Mouse (Mus musculus) gonadal fat pad, adult 2 months (tissue): ENCODE measurements around the gene Alg14. TPM values are rescaled to one million over a fixed set of nuclear protein-coding genes. Genes with fewer than 3 reads are reported as not detected.

Experiments
- DNase-seq: peaks from one replicate; pipeline ENCODE4 v3.0.0-alpha.2; 2012; ENCODE audit warnings: low read depth
- polyA plus RNA-seq: library from polyadenylated mRNA; depleted of rRNA; stranded (reverse); fragments of >200 nt; gene quantifications from 2 replicates; pipeline ENCODE4 v1.2.3, GENCODE M21; 2012

Gene Alg14
- polyA plus RNA-seq, 1 experiment: 21.4 TPM

DNA sequence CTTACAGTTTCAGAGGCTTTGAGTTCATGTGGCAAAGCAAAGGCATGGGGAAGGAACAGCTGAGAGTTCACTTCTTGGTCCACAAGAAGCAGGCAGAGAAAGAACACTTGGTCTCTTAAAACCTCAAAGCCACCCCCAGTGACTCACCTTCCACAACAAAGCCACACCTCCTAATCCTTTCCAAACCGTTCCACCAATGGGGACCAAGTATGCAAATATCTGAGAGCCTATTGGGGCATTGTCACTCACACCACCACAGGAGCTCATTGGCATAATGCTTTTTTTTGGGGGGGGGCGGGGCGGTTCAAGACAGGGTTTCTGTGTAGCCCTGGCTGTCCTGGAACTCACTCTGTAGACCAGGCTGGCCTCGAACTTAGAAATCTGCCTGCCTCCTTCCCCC is 77.0 kb downstream of the Alg14 start:
- DNase-seq: no peak

DNA sequence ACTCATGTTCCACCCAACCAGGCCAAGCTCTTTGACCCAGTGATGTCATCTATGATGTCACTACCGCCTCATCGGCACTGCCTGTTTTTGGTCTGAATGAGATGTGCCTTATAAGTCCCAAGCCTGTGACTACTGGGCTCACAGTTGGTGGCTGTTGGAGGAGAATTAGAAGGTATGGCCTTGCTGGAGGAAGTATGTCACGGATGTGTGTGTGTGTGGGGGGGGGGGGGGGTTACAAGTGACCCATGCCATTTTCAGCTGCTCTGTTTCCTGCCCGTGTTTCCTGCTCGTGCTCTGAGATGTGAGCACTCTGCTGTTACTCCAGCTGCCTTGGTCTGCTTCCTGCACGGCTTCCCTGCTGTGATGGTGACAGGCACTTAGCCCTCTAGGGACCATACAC is 77.9 kb downstream of the Alg14 start:
- no peak for DNase-seq

DNA sequence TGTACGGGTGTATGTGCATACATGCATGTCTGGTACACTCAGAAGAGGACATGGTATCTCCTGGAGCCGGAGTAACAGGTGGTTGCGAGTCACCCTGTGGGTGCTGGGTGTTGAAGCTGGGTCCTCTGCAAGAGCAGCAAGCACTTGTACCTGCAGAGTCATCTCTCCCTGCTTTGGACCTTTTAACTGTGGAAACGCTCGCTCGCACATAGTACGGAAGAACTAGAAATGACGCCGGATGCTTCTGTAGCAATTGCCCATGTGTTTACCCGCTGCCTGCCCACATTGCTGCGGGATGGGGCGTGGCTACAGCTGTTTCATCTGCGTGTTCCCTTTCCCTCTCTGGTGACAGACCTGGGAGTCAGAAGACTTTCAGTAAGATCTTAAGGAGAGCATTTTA is 78.7 kb downstream of the Alg14 start:
- no peak for DNase-seq

DNA sequence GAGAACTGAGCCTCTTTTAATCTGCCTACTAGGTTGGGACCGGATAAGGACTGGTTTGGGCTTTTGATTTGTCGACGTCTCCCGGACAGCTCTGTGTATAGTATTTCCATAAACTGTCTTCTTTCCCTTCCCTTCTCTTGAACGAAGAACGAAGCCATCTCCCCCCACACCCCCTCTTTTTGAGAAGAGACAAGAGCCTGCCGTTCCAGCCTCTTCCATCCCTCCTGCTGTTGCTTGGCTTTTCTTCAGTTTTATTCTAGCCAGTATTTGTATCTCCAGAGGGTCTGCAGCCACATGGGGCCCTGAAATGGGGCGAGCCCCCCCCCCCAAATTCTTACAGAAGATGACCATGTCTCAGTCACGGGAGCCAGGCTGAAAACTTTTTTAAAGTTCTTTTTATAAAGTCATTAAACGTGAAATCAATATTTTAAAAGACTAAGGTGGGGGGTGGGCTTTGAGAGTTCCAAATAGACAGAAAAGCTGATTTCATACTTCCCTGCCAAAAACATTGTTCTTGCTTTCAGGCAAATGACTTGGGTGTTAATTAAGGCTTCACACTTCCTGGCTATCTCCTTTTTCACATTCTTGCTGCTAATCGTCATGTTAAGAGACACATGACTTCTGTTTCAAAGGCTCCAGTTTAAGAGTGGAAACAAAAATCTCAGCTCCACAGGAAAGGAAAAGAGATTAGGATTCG is 79.4 kb downstream of the Alg14 start:
- DNase-seq: no peak

DNA sequence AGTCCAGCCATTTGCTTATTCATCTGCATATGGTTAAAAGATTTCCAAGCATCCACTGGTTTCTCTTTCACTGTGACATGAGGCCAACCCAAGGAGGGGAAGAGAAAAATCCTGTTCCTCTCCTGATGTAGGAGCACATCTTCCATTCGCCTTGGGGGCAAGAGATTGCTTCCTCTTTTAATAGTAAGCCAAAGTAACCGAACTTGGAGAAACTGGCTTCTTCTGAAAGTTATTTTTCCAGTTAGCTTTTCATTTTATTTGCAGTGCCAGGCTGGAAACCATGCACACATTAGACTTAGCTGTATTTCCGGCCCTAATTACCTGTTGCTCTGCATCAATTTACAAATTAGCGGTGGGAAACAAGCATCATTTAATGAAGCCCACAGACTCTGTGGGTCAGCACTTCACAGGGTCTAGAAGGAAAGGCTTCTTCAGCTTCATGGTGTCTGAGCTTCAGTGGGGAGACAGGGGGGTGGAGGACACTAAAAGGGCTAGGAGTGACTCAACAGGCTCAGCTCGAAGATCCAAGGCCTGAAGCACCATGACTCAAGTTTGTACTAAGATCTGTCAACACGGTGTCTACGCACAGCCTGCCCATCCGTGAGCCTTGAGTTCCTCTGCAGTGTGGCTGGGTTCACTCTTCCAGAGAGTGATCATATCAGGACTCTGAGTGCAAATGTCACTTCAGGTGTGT is 80.1 kb downstream of the Alg14 start:
- no peak for DNase-seq

DNA sequence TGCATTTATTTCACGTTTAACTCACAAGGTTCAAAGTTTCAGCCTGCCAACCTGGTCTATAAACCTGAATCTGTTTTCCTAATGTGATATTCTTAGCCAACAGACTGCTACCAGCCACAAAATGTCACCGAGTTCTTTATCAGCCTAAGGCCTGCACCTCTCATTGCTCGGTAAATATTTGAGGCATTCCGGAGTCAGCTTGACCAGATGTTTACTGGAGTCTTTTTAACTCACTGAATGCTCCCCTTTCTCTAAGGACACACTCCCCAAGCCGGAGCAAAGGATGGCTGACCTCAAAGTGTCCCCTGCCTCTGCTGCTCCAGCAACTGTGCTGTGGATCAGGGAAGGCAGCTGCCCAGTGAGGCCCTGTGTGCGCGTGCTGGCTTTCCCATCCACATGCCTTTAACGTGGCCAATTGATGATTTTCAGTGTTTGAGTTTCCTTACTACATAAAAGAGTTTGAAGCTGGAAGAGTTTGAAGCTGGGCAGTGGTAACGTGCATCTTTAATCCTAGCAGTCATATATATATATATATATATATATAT is 82.4 kb downstream of the Alg14 start:
- DNase-seq: no peak

DNA sequence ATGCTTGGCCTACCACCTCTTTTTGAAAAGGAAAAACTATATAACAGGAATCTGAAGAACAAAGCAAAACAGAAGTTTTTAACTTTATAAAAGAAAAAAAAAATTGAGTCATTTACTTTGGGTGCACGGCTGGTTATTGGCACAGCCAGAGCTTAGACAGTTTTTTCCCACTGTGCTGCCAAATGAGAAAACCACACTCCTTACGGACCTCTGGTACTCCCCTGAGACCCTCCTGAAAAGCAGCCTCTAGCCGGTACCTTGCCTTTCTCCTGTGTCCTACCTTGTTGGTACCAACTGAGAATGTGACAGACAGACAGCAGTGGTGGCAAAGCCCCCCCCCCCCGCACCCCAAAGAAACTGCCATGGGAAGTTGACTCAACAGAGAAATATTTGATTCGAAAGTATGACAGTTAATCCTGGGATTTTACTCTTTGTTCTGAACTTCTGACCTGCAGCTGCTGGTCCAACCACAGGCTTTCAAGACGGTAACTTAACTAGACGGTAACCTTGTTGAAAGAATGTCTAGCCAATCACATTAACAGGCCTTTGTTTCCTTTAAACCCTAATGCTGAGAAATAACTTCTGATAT is 84.1 kb downstream of the Alg14 start:
- DNase-seq: no peak

DNA sequence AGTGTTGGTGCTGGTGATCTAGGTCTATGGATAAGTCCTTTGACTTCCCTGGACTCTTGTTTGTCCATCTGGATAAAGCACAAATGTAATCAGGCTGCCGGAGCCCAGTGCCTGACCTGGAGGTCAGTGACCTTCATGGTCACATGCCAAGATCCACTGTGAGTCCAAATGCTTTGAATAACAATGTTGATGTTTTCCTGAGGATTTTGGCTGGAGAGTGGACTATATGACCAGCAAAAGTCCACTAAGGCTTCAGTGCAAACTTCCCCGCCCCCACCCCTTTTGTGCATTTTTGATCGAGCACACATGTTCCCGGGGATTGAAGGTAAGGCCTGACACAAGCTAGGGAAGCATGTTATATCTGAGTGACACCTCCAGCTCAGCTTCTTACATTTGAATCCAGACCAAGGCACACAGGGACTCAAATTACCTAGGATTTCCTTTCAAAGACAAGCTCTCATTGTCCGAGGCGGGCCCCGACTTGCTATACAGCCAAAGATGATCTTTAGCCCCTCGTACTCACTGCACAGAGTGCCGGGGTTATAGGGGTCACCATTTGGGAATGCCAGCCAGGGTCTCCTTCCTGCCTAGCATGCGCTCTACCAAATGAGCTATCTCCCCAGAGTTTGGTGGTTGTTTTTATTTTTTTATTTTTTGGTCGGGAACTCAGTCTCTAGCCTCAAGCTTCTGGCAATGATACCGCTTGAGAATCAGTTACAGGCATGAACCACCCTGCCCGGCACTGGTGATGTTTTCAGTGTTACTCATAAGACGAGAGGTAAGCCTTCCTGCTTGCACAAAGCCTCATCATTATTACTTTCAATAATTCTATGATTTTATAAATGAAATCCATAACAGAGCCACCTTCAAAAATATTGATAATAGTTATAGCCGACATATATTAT is 87.4 kb downstream of the Alg14 start:
- DNase-seq: no peak

DNA sequence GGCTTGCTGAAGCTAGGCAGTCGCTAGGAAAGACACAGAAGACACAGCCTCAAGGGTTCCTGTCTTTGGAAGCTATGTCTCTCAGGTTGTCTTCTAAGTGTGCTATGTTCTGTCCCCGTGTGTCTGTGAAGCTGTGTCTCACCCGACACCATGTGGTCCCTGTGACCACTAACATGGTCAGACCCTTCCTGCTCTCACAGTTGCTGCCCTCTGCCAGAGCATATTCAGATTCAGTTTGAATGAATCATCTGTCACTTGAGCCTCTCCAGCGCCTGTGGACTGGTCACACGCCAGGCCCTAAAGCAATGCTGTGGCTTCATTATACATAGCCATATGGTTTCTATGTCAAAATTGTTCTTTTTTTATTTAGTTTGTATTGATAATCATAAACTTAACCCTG is 88.1 kb downstream of the Alg14 start:
- no peak for DNase-seq

DNA sequence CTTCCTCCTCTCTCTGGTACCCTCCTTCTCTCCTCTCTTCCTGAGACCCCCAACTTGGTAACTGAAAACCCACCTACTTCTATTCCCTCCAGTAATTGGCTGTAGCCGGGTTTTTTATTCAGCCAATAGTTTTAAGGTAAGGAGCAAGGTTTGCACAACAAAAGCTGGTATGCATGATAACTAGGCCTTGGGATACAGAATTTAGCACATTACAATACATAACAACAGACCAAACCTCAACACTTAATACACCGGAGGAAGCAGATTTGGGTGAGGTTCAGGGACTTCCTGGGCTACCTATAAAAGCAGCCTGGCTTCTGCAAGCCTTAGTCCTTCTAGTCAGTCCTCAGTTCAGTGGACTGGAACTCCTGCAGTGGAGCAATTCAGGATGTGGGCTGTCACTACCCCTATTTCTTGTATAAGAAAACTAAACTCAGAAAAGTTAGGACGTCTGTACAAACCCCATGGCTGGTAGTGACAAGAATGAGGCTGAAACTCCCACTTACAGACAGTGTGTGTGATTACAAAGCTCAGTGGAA is 96.0 kb downstream of the Alg14 start:
- DNase-seq: no peak

DNA sequence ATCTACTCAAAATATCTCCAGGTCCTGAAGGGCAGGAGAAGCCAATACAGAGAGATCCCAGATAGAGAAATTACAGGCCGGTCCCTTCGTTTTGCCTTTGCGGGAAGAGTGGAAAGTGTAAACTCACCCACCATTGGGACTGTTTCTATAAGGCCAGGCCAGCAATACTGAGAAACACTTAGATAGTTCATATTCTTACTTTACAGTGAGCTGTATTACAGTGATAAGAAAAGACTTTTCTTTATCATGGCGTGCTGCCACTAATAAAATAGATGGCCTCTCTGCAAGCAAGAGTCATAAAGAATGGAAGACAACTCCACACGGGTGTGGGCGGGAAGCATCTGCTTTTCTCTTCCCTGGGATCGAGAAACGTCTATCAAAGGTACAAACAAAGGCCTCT is 97.8 kb downstream of the Alg14 start:
- no peak for DNase-seq

DNA sequence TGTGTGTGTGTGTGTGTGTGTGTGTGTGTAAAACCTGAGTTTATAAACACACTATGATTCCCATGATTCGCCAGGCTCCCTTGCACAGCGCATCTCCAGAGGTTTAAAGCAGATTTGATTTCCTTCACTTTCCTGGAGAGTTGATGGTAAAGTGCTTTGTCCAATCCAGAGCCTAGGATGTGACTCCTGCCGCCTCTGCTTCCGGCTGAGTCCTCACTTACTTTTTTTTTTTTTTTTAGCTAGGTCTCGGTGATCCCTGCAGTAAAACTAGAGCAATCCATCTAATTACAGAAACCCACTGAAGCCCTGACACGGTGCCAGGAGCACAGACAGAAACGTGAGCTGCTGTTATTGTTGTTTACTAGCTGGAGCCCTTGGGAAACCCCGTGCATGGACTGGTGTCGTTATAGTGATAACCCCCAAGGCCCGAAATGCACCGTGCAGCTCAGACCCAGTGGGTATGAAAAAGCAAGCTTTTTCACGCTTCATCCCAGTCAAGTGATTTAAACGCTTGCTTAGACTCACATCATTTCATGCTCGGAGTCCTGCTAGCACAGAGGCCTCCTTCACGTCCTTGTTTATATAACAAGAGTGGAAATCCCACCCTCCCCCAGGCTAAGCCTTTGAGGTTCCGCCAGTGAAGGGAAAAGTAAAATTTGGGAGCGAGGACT is 98.4 kb downstream of the Alg14 start:
- no peak for DNase-seq

DNA sequence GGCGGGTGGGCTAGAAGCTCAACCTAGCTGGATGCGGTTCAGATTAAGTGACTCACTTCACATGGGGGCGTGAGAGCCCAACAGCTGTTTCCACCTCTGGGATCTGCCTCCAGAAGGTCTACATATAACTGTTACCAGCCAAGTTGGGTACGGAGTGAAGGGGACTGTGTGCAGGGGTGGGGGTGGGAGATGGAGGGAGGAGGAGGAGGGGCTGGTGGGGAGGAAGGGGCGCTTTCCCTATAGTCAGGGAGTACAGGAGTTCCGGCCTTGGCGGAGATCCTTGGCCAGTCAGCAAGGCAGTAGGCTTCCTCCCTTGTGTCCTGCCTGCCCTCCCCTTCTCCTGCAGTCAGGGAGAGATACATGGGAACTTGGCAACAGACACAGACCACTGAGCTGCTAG is 99.2 kb downstream of the Alg14 start:
- DNase-seq: no peak

DNA sequence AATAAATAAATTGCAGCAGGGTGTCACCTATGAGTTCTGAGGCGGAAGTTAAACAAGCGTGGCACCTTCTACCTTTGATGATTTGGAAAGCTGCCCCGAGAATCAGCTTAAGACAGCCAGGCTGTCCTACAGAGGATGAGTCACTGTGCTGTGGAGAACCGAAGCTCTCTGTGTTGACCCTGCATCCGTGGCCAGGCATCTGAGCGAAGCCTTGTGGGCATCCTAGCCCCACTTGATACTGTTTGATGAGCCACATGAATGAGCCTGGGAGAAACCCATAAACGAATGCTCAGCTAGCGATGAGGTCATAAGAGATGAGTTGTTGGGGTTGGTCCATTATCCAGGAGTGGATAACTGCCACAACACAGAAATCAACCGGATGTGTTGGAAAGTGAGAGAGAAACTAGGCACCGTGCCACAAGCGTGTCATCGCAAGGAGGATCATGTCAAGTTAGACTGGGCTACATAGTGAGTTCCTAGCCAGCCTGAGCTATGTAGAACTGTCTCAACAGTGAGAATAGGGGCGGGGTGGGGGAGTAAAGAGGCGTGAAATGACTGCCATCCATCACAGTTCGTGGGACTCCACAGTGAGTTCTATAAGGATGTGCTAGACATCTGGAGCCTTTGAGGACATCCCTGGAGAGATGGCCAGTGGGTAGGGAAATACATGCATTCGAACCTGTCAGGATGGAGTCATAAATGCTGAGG is 104.2 kb downstream of the Alg14 start:
- no peak for DNase-seq

DNA sequence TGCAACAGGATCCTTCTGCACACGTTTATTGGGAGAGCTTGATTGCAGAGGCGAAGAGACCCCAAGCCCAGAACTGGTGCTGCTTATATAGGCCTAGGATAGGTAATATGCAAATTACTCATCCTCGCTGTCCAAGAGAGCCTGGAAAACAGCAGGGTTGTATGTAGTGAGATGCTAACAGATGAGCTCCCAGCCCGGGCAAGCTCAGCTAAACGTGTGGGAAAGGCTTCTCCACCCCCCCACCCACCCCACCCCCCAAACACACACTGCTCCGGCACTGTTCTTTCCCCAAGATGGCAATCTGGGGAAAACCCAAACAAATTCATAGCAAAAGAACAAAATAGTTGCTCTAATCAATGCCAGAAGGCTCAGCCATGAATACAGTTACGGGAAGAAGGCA is 105.0 kb downstream of the Alg14 start:
- no peak for DNase-seq

DNA sequence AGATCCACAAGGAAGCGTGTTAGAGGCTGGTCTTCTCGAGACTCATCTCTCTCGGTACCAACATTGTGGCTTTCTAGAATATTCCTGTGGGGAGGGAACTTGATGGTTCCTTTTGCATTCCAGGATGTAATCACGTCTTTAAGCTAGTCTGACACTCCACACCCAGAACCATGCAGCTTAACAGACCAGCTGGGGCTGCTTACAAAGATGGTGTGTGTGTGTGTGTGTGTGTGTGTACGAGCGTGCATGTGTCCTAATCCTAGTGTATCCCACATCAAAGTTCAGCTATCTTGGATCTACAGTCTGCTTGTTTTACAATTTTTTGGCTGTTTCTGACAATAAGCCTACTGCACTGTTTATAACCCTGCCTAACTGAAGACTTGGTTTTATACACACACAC is 105.4 kb downstream of the Alg14 start:
- no peak for DNase-seq

DNA sequence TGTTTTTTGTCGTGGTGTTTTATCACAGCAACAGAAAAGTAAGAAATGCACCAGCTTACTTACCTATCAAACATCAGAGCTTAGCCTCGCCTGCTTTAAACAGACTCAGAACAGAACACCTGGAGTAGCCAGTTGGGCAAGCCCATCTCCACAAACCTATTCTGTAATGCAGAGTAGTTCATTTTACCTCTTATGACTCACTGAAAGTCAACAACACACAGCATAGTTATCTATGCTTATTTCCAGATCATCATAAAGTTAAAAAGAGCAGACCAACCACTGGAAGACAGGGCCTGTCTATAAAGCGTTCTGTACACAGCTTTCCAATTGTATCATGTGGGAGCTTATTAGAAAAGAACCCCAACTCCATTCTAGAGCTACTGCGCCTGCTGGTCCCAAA is 109.8 kb downstream of the Alg14 start:
- no peak for DNase-seq

DNA sequence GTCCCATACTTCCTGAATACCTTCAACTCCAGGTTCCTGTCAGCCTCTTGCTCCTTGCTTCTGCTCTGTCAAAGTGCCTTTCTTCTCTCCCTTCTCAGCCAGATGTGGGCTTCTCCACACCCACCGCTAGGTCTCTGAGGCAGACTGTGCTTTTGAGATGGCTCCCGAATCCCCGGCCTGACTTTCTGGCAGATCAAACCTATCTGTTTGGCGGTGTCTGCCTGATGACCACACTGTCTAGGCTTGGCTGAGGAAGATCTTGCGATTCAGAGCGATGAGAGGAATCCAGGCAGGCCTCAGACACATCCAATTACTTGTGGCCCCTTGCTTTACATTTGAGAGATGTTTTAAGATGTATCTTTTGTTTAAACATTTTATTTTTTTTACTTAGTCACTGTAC is 110.5 kb downstream of the Alg14 start:
- no peak for DNase-seq

DNA sequence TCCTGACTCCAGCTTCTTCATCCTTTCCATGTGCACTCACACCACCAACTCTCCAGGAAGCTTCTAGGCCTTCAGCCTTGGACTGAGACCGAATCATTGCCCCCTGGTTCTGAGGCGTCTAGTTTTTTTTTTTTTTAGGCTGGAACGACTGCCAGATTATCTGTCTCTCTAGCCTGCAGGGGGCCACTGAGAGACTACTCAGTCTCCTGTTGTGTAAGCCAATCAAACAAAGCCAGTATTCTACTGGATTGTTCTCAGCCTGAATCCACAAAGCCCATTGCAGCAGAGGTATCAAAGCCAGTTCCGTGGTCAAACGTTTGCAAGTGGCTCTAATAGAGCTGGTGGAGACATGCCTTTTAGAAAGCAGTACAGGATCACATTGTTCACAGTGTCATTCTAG is 111.9 kb downstream of the Alg14 start:
- DNase-seq: no peak

DNA sequence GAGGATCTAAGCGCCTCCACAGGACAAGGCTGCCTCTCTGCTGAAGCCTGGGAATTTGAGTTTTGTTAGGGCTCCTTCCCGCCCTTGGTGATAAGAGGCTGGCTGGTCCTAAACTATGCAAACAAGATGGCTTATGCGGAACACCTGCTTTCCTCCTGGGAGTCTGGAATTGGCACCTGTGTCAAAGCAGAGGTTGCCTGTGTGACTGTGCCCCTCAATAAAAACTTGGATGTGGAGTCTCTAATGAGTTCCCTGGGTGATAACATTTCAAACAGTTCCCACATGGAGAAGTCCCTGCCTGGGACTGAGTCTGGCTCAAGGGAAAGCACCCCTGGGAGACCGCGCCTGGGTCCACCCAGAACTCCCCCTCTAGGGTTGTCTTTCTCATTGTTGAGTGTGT is 113.5 kb downstream of the Alg14 start:
- no peak for DNase-seq

DNA sequence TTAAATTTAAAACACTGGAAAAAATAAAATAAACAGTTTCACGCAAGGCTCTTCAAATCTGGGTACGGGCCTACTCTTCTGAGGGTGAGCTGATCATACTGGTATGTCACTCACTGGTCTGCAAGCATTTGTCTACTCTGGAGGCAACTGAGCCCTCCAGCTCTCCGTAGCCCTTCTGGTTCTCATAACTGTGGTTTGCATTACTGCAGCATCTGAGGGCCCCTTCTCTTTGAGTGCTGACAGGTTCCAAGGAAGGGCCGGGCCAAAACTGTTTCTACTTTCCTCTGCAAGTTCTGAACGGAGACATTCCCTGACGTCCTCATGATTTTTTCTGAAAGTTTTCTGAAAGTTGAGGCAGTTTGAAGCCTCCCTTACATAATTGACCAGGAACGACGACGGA is 115.8 kb downstream of the Alg14 start:
- DNase-seq: no peak
